Mouse (Mus musculus): ENCODE measurements around the gene Snx20. TPM values are rescaled to one million over a fixed set of nuclear protein-coding genes. Genes with fewer than 3 reads are reported as not detected.

Gene Snx20
- total RNA-seq, 2 experiments from 2014 or later: 0.98 to 1.6 TPM

DNA sequence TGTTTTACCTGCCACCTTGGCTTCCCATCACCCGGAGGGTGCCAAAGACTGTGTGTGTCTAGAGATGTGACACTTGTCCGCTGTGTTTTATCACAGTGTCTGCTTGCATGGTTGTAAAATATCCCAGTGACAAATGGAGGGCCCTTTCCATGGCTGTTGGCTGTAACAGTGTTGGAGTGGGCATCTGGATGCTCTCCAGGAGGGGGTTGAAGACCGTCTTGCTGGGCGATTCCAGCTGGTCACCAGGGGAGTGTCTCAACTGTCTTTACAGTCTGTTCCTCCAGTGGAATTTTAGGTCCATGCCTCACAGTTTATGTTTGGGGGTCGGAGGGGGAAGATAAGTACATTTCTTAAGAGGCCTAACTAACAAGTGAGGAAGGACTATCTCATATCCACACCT, 15.0 kb downstream of the Snx20 start:
- Histone ChIP-seq H3K4me3 (no peak overlapping the region), H3K27ac (no peak overlapping the region)
- no peak for DNase-seq (ENCODE audit: extremely low spot score in 1 of 2, low spot score in 2 of 2)
- intact Hi-C loops (cut with DNase I): loop anchor here (1.0 to 5.0 kb wide), 7 partner anchors 54 to 350 kb away; partner anchors contain the start of genes Brd7 and Nkd1
- no peak for TF ChIP-seq CTCF (IDR thresholded peaks at IDR 0.05)

DNA sequence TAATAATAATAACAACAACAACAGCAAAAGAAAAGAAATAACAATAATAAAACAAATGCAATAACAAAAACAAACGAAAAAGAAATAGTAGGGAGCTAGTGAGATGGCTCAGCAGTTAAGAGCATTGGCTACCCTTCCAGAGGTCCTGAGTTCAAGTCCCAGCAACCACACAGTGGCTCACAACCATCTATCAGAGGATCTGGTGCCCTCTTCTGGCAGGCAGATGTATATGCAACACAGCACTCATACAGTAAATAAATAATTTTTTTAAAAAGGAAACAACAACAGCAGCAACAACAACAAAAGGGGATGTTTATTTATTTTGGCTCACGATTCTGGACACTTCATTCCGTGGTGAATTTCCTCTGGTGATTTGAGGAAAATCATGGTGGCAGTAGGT, 16.4 kb downstream of the Snx20 start:
- H3K4me3 ChIP-seq: no peak overlapping the region
- DNase-seq (ENCODE audit: extremely low spot score in 1 of 2, low spot score in 2 of 2): no peak
- no peak overlapping the region for H3K27ac ChIP-seq
- TF ChIP-seq CTCF (IDR thresholded peaks at IDR 0.05): peak; percentile 54
- intact Hi-C loops (cut with DNase I): no loop called here

DNA sequence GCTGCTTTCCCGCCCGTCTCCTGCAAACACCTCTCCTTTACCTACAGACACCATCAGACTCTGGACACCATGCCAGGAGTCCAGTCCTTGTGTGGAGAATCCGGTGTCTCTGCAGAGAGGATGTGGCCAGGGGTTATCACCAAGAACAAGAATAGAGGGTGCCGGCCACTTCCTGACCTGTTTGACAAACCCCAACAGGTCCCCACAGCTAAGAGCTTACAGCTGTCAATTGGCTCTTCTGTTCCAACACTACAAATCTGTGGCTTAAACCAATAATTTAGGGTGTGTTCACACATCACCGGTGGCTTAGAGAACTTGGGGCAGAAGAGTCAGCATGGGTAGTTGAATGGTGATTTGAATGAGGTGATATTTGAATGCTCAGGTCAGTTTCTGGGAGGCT, 17.3 kb downstream of the Snx20 start:
- TF ChIP-seq CTCF (IDR thresholded peaks at IDR 0.05): no peak
- DNase-seq (ENCODE audit: extremely low spot score in 1 of 2, low spot score in 2 of 2): no peak
- no peak overlapping the region for H3K27ac ChIP-seq
- no peak overlapping the region for H3K4me3 ChIP-seq
- intact Hi-C loops (cut with DNase I): no loop called here

DNA sequence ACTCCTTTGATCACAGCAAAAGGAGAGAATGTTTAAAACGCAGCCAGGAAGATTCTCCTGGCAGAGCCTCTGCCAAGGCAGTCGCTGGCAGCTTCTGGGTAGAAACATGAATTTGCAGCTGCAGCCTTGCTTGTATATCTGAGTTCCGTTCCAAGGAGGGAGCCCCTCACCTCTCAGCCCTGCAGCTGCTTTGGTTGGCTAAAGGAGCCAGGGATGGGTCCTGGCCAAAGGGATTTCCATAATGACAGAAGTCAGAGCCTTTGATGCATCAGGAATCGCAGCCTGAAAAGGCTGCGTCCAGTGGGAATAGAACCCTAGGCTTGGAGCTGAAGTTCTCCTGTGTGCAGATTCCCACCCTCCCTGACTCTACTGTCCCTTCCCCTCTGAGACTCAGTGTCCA, 20.9 kb downstream of the Snx20 start:
- H3K27ac ChIP-seq: no peak overlapping the region
- H3K4me3 ChIP-seq: no peak overlapping the region
- intact Hi-C loops (cut with DNase I): no loop called here
- DNase-seq (ENCODE audit: extremely low spot score in 1 of 2, low spot score in 2 of 2): no peak
- no peak for TF ChIP-seq CTCF (IDR thresholded peaks at IDR 0.05)

DNA sequence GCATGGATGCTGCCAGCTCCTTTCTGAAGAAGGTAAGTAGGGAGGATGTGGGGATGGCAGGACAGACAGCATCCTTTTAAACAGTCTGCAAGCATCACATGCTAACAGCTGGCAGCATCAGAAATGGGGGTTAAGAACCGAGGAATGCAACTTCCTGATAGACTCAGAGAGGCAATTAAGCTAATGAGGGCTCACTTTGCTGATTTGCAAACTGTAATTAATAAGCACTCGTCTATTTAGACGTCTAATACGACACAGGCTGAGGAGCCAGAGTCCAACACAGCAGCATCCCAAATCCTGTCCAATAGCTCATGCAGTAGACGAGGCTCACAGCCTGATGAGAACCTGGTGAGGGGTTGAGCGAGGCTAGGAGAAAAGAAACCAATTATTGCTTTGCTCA, 25.7 kb downstream of the Snx20 start:
- H3K27ac ChIP-seq: no peak overlapping the region
- H3K4me3 ChIP-seq: no peak overlapping the region
- no peak for TF ChIP-seq CTCF (IDR thresholded peaks at IDR 0.05)
- intact Hi-C loops (cut with DNase I): no loop called here
- no peak for DNase-seq (ENCODE audit: extremely low spot score in 1 of 2, low spot score in 2 of 2)

DNA sequence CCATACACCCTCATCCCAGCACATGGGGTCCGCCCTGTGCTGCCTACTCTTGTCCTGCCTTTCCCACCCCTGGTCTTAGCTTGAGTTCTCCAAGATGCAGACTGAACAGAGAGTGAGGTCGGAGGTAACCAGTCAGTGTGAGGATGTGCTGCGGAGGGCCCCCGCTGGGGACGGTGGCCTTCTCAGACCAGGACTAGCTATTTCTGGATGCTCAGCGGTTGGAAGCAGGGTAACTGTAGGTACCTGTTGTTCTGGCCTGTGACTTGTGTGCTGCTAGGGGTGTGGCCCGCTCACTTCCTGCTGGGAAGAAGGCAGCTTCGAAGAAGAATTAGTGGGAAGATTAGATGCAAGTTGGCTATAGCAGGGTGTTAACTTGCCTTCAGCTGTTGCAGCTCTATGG, 26.9 kb downstream of the Snx20 start:
- no peak for TF ChIP-seq CTCF (IDR thresholded peaks at IDR 0.05)
- DNase-seq (ENCODE audit: extremely low spot score in 1 of 2, low spot score in 2 of 2): no peak
- intact Hi-C loops (cut with DNase I): no loop called here
- H3K4me3 ChIP-seq: no peak overlapping the region
- no peak overlapping the region for H3K27ac ChIP-seq

DNA sequence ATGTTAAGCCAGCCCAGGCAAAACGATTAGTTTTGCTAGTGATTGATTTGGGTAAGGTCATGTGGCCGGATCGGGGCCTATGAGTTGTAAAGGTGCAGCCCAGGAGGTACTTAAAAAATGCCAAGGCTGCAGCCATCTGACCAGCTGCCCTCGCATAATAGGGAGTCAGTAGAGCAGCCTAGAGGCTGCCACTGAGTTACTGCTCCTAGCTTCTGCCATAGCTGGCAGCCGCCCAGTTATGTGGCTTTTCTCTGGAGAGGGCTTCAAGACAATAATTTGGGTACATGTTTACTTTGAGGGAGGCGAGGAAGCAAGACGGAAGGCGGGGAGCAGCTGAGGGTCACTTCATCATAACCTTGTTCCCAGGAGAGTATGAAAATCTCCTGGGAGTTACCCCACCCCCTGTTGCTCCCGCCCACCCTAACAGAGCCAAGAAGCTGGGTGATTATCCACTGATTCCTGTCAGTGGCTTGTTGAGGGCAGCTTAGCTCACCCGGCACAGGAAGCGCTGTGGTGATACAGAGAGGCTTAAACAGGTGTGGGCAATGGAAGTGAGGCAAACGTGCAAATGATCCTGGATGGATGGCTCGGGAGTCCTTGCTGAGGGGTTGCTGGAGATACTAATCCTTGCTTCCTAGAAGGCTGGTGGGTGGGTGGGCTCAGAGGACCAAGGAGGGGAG, 30.4 kb downstream of the Snx20 start:
- intact Hi-C loops (cut with DNase I): no loop called here
- DNase-seq (ENCODE audit: extremely low spot score in 1 of 2, low spot score in 2 of 2): no peak
- no peak overlapping the region for H3K27ac ChIP-seq
- TF ChIP-seq CTCF (IDR thresholded peaks at IDR 0.05): no peak
- H3K4me3 ChIP-seq: no peak overlapping the region

DNA sequence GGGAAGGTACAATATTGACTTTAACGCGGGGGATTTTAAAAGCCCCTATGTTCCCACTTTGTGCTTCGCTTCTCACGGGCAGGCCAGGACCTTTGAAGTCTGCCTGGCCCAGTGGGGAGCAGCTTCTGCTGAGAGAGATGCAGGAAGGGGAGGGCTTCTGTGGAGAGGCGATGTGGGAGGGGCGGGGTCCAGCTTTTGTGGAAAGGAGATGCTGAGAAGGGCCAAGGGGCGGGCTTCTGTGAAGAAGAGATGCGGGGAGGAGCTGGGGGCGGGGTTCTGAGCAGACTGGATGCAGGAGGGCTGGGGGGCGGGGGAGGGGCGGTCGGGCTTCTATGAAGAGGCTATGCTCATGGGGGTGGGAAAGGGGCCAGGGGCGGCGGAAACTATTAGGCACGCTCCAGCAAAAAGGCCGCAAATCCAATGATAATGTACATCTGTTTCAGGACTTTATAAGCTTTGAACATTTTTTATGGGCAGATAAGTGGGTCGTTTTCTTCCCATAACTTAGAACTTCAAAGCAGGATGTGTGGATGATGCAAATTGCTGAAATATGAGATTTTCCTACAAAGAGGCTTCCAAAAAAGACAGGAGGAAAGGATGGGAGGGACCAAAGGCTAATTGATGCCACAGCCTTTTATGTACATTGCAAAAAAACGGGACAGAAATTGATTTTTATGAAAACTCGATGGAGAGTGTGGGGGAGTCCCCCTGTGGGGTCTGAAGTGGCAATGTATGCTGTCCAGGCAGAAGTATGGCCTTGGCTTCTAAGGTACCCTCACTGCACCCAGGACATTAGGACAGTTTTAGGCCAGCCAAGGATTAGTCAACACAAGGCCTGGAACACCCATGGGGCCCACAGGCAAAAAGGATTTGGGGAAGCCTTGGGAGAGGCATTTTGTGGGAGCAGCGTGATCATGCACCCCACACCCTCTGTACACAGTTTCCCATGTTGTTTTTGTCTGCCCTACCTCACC, 31.6 kb downstream of the Snx20 start:
- DNase-seq (ENCODE audit: extremely low spot score in 1 of 2, low spot score in 2 of 2): peak; percentile 23 to 47
- intact Hi-C loops (cut with DNase I): no loop called here
- no peak for TF ChIP-seq CTCF (IDR thresholded peaks at IDR 0.05)
- no peak overlapping the region for H3K27ac ChIP-seq
- H3K4me3 ChIP-seq: no peak overlapping the region

DNA sequence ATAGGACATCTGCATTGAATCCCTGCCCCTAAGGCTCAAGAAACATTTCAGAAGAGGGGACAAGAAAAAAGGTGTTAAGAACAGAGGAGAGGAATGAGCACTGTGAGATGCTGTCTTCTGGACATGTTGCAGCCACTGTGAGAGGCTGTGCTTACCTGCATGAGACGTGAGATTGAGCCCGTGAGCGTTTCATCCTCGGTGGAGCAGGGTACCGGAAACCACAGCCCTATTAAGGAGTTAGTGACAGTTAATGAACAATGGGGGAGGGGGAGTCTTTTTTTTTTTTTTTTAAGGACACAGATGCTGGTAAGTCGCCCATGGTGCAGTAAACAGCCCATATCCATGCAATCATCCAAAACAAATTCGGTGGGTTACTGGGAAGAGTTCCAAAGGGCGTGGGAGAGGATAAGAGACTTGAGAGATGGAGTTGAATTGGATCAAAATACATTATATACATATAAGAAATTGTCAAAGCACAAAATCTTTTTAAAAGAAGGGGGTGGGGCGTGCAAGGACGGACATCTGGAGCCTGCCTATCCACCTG, 32.4 kb downstream of the Snx20 start:
- no peak for TF ChIP-seq CTCF (IDR thresholded peaks at IDR 0.05)
- intact Hi-C loops (cut with DNase I): no loop called here
- no peak overlapping the region for H3K4me3 ChIP-seq
- DNase-seq (ENCODE audit: extremely low spot score in 1 of 2, low spot score in 2 of 2): no peak
- no peak overlapping the region for H3K27ac ChIP-seq

DNA sequence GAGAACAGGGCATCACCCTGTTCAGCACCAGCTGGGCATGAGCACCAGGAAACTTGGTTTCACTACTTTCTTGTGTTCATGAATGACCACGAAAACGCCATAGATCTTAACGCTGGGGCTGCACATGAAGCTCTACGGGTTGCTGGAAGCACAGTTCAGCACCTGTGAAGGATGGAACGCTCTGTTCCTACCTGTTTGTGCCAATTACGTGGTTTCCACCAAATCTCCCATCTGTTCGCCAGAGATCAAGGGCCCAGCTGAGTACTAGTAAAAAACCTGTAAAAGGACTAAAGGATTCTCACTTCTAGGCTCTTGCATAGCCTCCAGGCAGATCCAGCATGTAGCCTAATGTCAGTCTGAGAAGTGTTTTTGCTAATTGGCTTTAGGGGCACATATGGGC, 36.4 kb downstream of the Snx20 start:
- intact Hi-C loops (cut with DNase I): no loop called here
- DNase-seq (ENCODE audit: extremely low spot score in 1 of 2, low spot score in 2 of 2): no peak
- no peak overlapping the region for H3K4me3 ChIP-seq
- no peak for TF ChIP-seq CTCF (IDR thresholded peaks at IDR 0.05)
- H3K27ac ChIP-seq: no peak overlapping the region

DNA sequence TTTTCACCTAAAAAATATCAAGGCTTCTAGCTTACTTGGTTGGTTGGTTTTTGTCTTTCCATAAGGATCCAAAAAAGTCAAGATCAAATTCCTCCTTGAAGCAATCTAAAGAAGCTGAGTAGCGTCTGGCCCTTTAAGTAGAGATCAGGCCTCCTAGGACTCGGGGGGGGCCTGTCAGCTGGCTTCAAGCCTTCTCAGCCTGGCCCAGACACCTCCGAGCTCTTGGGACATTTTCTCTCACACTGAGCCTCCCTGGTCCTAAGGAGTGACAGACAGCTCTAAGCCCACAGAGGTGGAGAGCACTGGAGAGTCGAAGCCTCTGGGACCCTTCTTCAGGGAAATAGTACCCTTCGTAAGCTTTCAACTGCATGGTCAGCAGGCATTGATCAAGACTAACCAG, 37.4 kb downstream of the Snx20 start:
- no peak overlapping the region for H3K4me3 ChIP-seq
- no peak for DNase-seq (ENCODE audit: extremely low spot score in 1 of 2, low spot score in 2 of 2)
- no peak overlapping the region for H3K27ac ChIP-seq
- intact Hi-C loops (cut with DNase I): no loop called here
- no peak for TF ChIP-seq CTCF (IDR thresholded peaks at IDR 0.05)

DNA sequence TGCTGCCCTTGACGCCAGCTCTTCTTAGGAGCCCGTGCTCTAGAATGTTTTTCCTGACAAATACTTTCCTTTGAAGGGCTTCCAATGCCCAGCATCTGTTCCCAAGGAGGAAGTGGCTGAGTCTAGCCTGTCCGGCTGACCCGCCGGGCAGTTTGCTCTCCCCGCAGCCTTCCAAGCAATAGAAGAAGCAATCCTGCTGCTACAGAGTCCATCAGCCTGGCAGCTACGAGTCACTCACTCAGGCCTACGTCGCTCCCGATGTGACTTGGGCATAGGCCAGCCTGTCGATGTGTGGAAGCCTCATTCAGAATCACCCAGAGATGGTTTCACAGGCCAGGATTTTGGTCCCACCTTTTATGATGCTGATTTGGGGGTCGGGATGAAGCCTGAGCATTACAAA, 39.9 kb downstream of the Snx20 start:
- no peak for TF ChIP-seq CTCF (IDR thresholded peaks at IDR 0.05)
- intact Hi-C loops (cut with DNase I): no loop called here
- H3K27ac ChIP-seq: no peak overlapping the region
- no peak overlapping the region for H3K4me3 ChIP-seq
- no peak for DNase-seq (ENCODE audit: extremely low spot score in 1 of 2, low spot score in 2 of 2)
